ENCODE assay signal across 8 mouse cellular contexts in the genomic region with DNA sequence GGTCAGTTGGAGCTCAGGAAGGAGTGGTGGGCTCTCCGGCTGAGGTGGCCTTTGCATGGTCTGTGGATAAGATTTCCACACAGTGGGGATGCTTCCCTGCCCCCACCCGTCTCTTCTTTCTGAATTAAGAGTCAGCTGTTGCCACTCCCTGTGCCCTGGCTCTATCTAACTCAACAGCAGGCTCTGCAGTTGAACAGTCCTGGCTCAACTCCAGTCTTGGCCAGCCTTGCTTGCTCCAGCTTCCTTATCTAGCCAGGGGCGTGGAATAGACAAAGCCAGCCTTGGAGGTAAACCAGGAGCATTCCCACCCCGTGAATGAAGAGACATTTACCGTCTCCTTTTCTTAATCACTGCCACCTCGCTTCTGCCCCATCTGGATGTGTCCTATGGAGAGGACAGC.
DNase-seq lines count a peak whose midpoint lies in the region; ATAC-seq and TF ChIP-seq lines count a peak whose summit lies in the region.

No protein-coding gene starts in this region.

- no peaks in the 10 kb centered on the region for H3K27me3 ChIP-seq in intestine, embryonic 16.5 days (replicated peaks; ENCODE audit: control insufficient read depth, insufficient read depth, low read length)
- no peaks in the 10 kb centered on the region for H3K27me3 ChIP-seq in lung, postnatal 0 days (replicated peaks; ENCODE audit: insufficient read depth, low read length)

- 0 out of 2 replicates have a peak, but pooled peaks have one; percentile 11 for TF ChIP-seq EP300 in lung, postnatal 0 days (IDR thresholded peaks at IDR 0.05)

- peaks cover 12% of the 10 kb centered on the region for H3K4me1 ChIP-seq in lung, adult 2 months (ENCODE audit: control insufficient read depth, insufficient read depth, low read length)
- peaks cover 27% of the 10 kb centered on the region for H3K4me1 ChIP-seq in intestine, embryonic 16.5 days (ENCODE audit: control insufficient read depth, insufficient read depth, low read length)
- H3K4me1 ChIP-seq in lung, postnatal 0 days (ENCODE audit: insufficient read depth, low read depth, low read length), result peaks cover 9% of the 10 kb centered on the region

- 23% methylated on average over 6 of the region's 6 CpGs for whole genome bisulfite sequencing in lung, adult 2 months
- 41% methylated on average over 6 of the region's 6 CpGs for WGBS in intestine, embryonic 16.5 days
- 18% methylated on average over 6 of the region's 6 CpGs for WGBS in lung, postnatal 0 days

- ATAC-seq in intestine, embryonic 16.5 days, result peak; percentile 73
- peak; percentile 48 for ATAC-seq in lung, postnatal 0 days

- H3K9ac ChIP-seq in intestine, embryonic 16.5 days (ENCODE audit: low read depth, low read length), result no peak overlapping the region
- no peak overlapping the region for H3K9ac ChIP-seq in lung, postnatal 0 days (replicated peaks; ENCODE audit: low read depth)

- peak; percentile 47 to 61 for DNase-seq in lung, adult 18-20 months
- no peak for DNase-seq in lung, adult 2 months
- DNase-seq in gastrocnemius, adult 18-20 months (ENCODE audit: low spot score), result peak; percentile 62
- peak; percentile 74 for DNase-seq in lung, postnatal 0 days (ENCODE audit: low spot score)
- DNase-seq in cerebellum, postnatal 4 days (ENCODE audit: low spot score in 2 of 2), result no peak
- DNase-seq in right cerebral cortex, adult 18-20 months, result no peak
- no peak for DNase-seq in left cerebral cortex, postnatal 25 days (ENCODE audit: low spot score in 2 of 2)

- no peak for TF ChIP-seq CTCF in lung, adult 2 months (IDR thresholded peaks at IDR 0.05; ENCODE audit: insufficient read depth, low read length)
- TF ChIP-seq CTCF in lung, postnatal 0 days (IDR thresholded peaks at IDR 0.05), result no peak

- H3K27ac ChIP-seq in intestine, embryonic 16.5 days (ENCODE audit: low read length), result peak overlapping the region; percentile 36; the same call in 1 of the 2 replicates
- H3K27ac ChIP-seq in lung, postnatal 0 days (ENCODE audit: low read length), result no peak overlapping the region

- no peak overlapping the region; the same call in 1 of the 2 replicates for H3K4me2 ChIP-seq in intestine, embryonic 16.5 days (ENCODE audit: low read depth, low read length)
- no peak overlapping the region; the same call in 1 of the 2 replicates for H3K4me2 ChIP-seq in lung, postnatal 0 days (replicated peaks; ENCODE audit: low read depth, low read length)

- H3K36me3 ChIP-seq in intestine, embryonic 16.5 days (ENCODE audit: control insufficient read depth, insufficient read depth, low read length), result no peaks in the 10 kb centered on the region
- H3K36me3 ChIP-seq in lung, postnatal 0 days (ENCODE audit: insufficient read depth, low read length), result no peaks in the 10 kb centered on the region

- no peak for TF ChIP-seq POLR2A in lung, adult 2 months (IDR thresholded peaks at IDR 0.05; ENCODE audit: borderline replicate concordance, extremely low read depth, low read depth, low read length)

- no peak overlapping the region for H3K4me3 ChIP-seq in lung, adult 2 months (replicated peaks; ENCODE audit: extremely low read depth, low read depth, low read length)
- no peak overlapping the region for H3K4me3 ChIP-seq in intestine, embryonic 16.5 days (ENCODE audit: low read length)
- no peak overlapping the region for H3K4me3 ChIP-seq in lung, postnatal 0 days (ENCODE audit: low read depth, low read length)

- no peaks in the 10 kb centered on the region for H3K9me3 ChIP-seq in intestine, embryonic 16.5 days (ENCODE audit: control insufficient read depth, low read length)
- no peaks in the 10 kb centered on the region for H3K9me3 ChIP-seq in lung, postnatal 0 days (ENCODE audit: low read length)

- intact Hi-C loops in left cerebral cortex, postnatal 25 days (cut with DNase I), result no loop called here

Comparison
In these comparisons a context has a peak if more than half of its experiments do, and no peak if none do; other contexts are left out.
1. DNase-seq: peak in lung, adult 18-20 months (2 of 2), gastrocnemius, adult 18-20 months (single experiment) and lung, postnatal 0 days (single experiment); none in lung, adult 2 months (single experiment), cerebellum, postnatal 4 days (0 of 2), right cerebral cortex, adult 18-20 months (single experiment) and left cerebral cortex, postnatal 25 days (0 of 2).